Mouse (Mus musculus) thymus, adult 2 months (tissue): ENCODE data around the gene Ovol2. TPM values are rescaled to one million over a fixed set of nuclear protein-coding genes. Genes with fewer than 3 reads are reported as not detected.

Experiments
- DNase-seq: peaks from one replicate; pipeline ENCODE4 v3.0.0; 2021
- H3K27ac ChIP-seq: fragments of 200-500 bp; 2 replicates; pipeline ENCODE4 v1.5.1; 2012; ENCODE audit warnings: low read length, control low read depth; ENCODE audit not compliant: control insufficient read depth, insufficient read depth
- H3K27me3 ChIP-seq: fragments of 200-500 bp; 2 replicates; pipeline ENCODE4 v1.6.1; 2012; ENCODE audit warnings: mild to moderate bottlenecking, low read length, moderate library complexity, mixed read lengths; ENCODE audit not compliant: control insufficient read depth, insufficient read depth
- H3K36me3 ChIP-seq: fragments of 200-500 bp; 2 replicates; pipeline ENCODE4 v1.6.1; 2012; ENCODE audit warnings: mild to moderate bottlenecking, low read length, moderate library complexity; ENCODE audit not compliant: control insufficient read depth, insufficient read depth
- H3K4me1 ChIP-seq: fragments of 200-500 bp; replicated peaks from 2 replicates; pipeline ENCODE4 v1.6.1; 2012; ENCODE audit warnings: low read length; ENCODE audit not compliant: control insufficient read depth, insufficient read depth
- H3K4me3 ChIP-seq: fragments of 200-500 bp; 2 replicates; pipeline ENCODE4 v1.5.1; 2012; ENCODE audit warnings: mild to moderate bottlenecking, low read length, control low read depth, moderate library complexity; ENCODE audit not compliant: control insufficient read depth, insufficient read depth
- CTCF ChIP-seq: fragments of 200-500 bp; IDR thresholded peaks from 2 replicates; pipeline ENCODE4 v1.5.1; 2012; ENCODE audit warnings: mild to moderate bottlenecking, control low read depth, low read length, moderate library complexity, borderline replicate concordance; ENCODE audit not compliant: control insufficient read depth, poor library complexity, insufficient read depth; ENCODE audit errors: extremely low read depth
- POLR2A ChIP-seq: fragments of 200-500 bp; IDR thresholded peaks from 2 replicates; pipeline ENCODE4 v1.6.1; 2012; ENCODE audit warnings: mild to moderate bottlenecking, low read length, control low read depth, moderate library complexity; ENCODE audit not compliant: control insufficient read depth, poor library complexity, insufficient read depth; ENCODE audit errors: extremely low read depth
- WGBS: fragments of 180-500 bp; shearing (Covaris S2); methylation state at CpG from one replicate; pipeline ENCODE4 v1.1.7; 2018; 5-methylcytosine and 5-hydroxymethylcytosine counted together
- polyA plus RNA-seq: library from polyadenylated mRNA; depleted of rRNA; stranded (reverse); fragments of >200 nt; gene quantifications from 2 replicates; pipeline ENCODE4 v1.2.3, GENCODE M21; 2012

The Ovol2 gene
- polyA plus RNA-seq, 1 experiment, result 0.93 TPM

GRCm38 (mm10) chr2:144329937-144330336 lies 2.0 kb downstream of the Ovol2 start:
- peaks cover 23% of the 10 kb centered on the region for H3K27me3 ChIP-seq
- 16% methylated on average over 10 of the region's 10 CpGs for WGBS
- TF ChIP-seq POLR2A (no peak), CTCF (no peak)

GRCm38 (mm10) chr2:144329451-144329850 lies 2.5 kb downstream of the Ovol2 start:
- Histone ChIP-seq H3K36me3 (no peaks in the 10 kb centered on the region), H3K27ac (no peak overlapping the region), H3K4me1 (0 out of 2 replicates have a peak, but pooled peaks cover 6% of the 10 kb centered on the region), H3K4me3 (no peak overlapping the region), H3K27me3 (peaks cover 23% of the 10 kb centered on the region)
- 16% methylated on average over 10 of the region's 10 CpGs for WGBS
- TF ChIP-seq POLR2A (no peak), CTCF (no peak)
- no peak for DNase-seq

More at GRCm38 (mm10) chr2:144329937-144330336, 2.0 kb downstream of the Ovol2 start:
- no peak overlapping the region for H3K27ac ChIP-seq
- H3K36me3 ChIP-seq, result no peaks in the 10 kb centered on the region
- H3K4me1 ChIP-seq, result 0 out of 2 replicates have a peak, but pooled peaks cover 6% of the 10 kb centered on the region
- no peak for DNase-seq
- no peak overlapping the region for H3K4me3 ChIP-seq

- Histone ChIP-seq H3K27ac (no peak overlapping the region), H3K4me3 (no peak overlapping the region), H3K4me1 (no peaks in the 10 kb centered on the region), H3K27me3 (peaks cover 1% of the 10 kb centered on the region; the same call in 1 of the 2 replicates), H3K36me3 (no peaks in the 10 kb centered on the region)
- DNase-seq, result no peak
- no peak for TF ChIP-seq POLR2A
- TF ChIP-seq CTCF, result no peak
- WGBS, result 82% methylated on average over 3 of the region's 3 CpGs
Measured at GRCm38 (mm10) chr2:144324218-144324617, 7.7 kb downstream of the Ovol2 start.

GRCm38 (mm10) chr2:144311372-144311771 lies 20.6 kb downstream of the Ovol2 start:
- no peaks in the 10 kb centered on the region for H3K27me3 ChIP-seq
- no peaks in the 10 kb centered on the region for H3K4me1 ChIP-seq
- no peak for DNase-seq
- no peak overlapping the region for H3K27ac ChIP-seq
- 95% methylated on average over 2 of the region's 2 CpGs for WGBS
- TF ChIP-seq POLR2A, result no peak
- no peak for TF ChIP-seq CTCF
- no peaks in the 10 kb centered on the region for H3K36me3 ChIP-seq
- no peak overlapping the region for H3K4me3 ChIP-seq

- H3K27ac ChIP-seq, result no peak overlapping the region
- WGBS, result 88% methylated on average over 5 of the region's 5 CpGs
- no peaks in the 10 kb centered on the region for H3K27me3 ChIP-seq
- TF ChIP-seq POLR2A (no peak), CTCF (no peak)
- no peaks in the 10 kb centered on the region for H3K36me3 ChIP-seq
- no peak overlapping the region for H3K4me3 ChIP-seq
- no peak for DNase-seq
- no peaks in the 10 kb centered on the region for H3K4me1 ChIP-seq
Measured at GRCm38 (mm10) chr2:144310273-144310672, 21.7 kb downstream of the Ovol2 start.

- no peaks in the 10 kb centered on the region for H3K27me3 ChIP-seq
- WGBS, result 89% methylated on average over 8 of the region's 8 CpGs
- DNase-seq, result no peak
- TF ChIP-seq POLR2A (no peak), CTCF (no peak)
- H3K36me3 ChIP-seq, result no peaks in the 10 kb centered on the region
- H3K27ac ChIP-seq, result no peak overlapping the region
- no peaks in the 10 kb centered on the region for H3K4me1 ChIP-seq
- H3K4me3 ChIP-seq, result no peak overlapping the region
Measured at GRCm38 (mm10) chr2:144308561-144308960, 23.4 kb downstream of the Ovol2 start.
